Mouse (Mus musculus): ENCODE results near the gene Gdpd3.
"Not testable (repeated sequence)": the region's sequence is repeated elsewhere in the genome, so short reads cannot be mapped to it uniquely, and the experiment has no call there.

Gene Gdpd3

DNA sequence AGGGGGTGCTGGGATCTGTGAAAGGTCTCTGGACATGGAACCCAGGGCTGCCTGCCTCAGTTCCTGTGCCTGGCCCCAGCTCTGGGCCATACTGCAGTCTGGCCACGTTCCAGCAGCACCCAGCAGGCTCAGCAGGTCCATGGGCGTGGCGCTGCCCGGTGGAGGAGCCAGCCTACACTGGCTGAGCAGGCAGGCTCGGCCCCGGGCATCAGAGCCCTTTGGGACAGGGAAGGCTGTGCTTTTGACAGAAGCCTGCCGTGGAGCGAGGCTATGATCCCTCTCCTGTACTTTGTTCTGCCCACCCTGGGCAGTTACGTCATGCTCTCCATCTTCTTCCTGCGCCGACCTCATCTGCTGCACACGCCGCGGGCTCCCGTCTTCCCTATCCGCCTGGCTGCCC, at the start of gene Gdpd3:
Gene Gdpd3, plus strand, starts transcription at position 134 of the 400 bp plus-strand sequence.
- DNase-seq, result no peak

GRCm38 (mm10) chr7:126717566-126717965, 48.6 kb upstream of the Gdpd3 start:
- no peak for DNase-seq

DNA sequence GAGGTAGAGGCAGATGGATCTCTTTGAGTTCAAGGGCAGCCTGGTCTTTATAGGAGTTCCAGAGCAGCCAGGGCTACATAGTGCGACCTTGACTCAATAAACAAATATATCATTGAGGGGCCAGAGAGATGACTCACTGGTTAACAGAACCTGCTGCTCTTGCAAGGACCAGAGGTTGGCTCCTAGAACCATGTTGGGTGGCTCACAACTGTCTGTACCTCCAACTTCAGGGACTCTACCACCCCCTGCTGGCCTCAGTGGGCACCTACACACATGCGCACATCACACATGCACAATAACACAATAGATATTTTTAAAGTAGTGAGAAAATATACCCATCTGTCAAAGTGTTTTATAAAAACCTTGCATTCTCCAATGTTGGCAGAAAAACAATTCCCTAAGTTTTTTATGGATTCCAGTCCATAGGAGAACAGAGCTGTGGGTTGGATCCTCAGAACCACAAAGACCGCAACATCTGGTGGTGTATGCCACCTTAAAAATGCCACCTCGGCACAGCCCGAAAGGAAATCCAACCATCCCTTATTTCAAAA, 47.3 kb upstream of the Gdpd3 start:
- DNase-seq, result peak; percentile 45

DNA sequence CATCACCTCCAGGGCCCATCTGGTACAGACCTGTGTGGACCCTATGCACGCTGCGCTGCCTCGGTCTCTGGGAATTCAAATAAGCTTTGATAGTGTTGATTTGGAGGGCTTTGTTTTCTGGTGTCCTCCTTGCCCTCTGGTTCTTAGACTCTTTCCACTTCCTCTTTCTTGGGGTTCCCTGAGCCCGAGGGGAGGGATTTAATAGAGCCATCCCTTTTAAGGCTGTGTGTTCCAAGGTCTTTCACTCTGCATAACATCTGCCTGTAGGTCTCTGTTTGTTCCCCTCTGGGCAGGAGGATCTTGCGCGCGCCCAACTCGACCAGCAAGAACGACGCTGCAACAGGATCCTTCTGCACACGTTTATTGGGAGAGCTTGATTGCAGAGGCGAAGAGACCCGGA, 44.5 kb upstream of the Gdpd3 start:
- DNase-seq, result no peak

DNA sequence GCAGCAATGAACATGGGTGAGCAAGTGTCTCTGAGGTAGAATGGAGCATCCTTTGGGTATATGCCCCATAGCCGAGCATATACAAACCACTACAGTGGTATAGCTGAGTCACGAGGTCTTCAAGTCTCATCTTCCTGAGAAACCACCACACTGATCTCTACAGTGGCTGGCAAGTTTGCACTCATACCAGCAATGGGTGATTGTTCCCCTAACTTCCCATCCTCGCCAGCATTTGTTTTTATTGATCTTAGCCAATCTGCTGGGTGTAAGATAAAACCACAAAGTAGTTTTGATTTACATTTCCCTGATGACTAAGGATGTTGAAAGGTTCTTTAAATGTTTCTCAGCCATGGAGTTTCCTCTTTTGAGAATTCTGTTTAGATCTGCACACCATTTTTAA, 41.1 kb upstream of the Gdpd3 start:
- no peak for DNase-seq

DNA sequence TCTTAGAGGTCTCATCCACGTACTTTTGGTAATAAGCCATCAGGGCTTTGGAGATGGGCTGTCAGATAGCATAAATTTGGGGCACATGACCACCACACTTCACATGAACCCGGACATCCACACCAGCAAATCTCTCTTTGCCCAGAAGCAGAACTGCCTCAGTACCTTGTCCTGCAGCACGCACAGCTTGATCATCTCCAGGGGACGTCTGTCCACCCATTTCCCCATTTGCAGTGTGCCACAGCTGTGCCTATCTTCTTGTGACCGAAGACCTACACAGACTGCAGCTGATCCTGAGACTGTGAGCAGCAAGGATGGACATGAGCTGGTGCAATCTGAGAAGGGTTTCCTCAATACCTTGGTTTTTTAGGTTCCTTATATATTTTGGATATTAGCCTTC, 40.5 kb upstream of the Gdpd3 start:
- DNase-seq, result no peak

GRCm38 (mm10) chr7:126730256-126730789, 35.8 kb upstream of the Gdpd3 start:
- not testable (repeated sequence) for DNase-seq

- DNase-seq, result no peak
Measured at GRCm38 (mm10) chr7:126736122-126736521, 30.0 kb upstream of the Gdpd3 start.

GRCm38 (mm10) chr7:126739551-126739950, 26.6 kb upstream of the Gdpd3 start:
- no peak for DNase-seq

DNA sequence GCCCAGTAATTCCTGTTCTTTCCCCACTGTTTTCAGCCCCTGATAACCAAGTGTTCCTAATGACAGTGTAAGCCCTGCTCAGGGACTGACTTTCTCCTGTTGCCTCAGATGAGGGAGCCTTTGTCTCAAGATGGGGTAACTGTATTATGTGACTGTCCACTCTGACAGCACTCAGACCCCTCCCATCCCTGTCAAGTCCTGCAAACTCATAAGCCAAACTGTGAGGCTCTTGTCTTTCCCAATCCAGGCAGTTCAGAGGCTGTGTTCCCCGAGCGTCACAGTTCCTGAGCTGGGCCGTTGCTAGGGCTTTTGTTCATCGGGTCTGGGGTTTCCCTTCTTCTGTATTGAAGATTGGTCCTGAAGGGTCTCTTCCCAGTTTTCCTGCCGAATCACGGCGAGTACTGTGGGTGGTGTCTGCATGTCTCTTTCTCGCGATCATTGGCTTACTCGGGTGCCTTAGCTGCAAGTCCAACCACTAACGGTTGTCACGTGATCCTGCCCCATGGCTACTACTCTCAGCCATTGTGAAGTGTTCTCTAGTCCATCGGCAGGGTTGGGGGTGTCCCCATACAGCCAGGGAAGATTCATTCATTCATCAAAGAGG, 25.9 kb upstream of the Gdpd3 start:
- DNase-seq, result no peak

DNA sequence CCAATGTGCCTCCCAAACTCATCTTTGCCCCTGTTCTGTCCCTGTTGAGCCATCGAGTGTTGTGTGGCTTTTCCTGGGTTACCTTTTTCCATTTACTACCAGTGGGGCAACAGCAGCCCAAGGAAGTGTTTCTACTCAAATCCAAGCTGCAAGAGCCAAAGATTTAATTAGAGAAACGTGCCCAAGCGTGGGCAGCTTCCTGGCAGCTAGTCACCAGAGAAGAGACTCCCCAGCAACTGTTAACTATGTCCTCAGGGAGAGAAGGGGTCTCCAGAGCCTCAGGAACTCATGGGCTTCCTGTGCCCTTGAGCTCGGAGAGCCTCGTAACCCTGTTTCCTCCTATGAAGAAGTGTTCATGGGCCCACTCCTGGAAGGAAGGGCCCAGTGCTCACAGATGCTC, 25.2 kb upstream of the Gdpd3 start:
- DNase-seq, result no peak

DNA sequence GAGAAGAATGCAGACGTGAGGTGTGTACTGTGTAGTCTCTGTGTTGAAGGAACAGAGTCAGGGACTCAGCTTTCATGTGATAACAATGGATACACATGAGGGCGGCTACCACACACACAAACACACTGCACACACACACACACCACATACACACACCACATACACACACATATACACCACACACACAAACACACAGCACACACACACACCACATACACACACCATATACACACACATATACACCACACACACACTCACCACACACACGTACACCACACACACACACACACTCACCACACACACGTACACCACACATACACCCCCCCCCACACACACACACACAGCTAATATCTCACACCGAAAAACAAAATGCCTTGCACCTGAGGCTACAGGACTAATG, 24.7 kb upstream of the Gdpd3 start:
- no peak for DNase-seq

DNA sequence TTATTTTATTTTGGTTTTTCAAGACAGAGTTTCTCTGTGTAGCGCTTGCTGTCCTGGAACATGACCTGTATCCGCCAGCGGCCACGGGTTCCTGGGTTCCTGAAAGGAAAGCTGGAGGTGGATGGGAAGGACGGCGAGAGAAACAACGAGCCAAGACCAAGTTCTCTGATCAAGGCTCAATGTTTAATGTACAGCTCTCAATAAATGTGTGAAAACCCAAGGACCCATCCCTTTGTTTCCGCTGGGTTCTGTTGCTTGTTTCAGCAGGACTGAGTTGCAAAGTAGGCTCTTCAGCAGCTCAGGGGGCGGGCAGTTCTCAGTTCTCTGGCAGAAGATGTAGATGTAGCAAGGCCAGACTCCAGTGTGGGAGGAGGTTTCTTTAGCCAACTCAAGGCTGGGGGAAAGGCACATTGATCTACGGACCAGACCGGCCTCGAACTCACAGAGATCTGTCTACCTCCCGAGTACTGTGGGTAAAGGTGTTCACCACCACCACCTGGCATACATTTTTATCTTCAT, 24.1 kb upstream of the Gdpd3 start:
- no peak for DNase-seq

- no peak for DNase-seq
Measured at GRCm38 (mm10) chr7:126746066-126746465, 20.1 kb upstream of the Gdpd3 start.

- DNase-seq, result peak; percentile 28
Measured at GRCm38 (mm10) chr7:126746798-126747197, 19.3 kb upstream of the Gdpd3 start.

GRCm38 (mm10) chr7:126748824-126749223, 17.3 kb upstream of the Gdpd3 start:
- DNase-seq, result peak; percentile 30

DNA sequence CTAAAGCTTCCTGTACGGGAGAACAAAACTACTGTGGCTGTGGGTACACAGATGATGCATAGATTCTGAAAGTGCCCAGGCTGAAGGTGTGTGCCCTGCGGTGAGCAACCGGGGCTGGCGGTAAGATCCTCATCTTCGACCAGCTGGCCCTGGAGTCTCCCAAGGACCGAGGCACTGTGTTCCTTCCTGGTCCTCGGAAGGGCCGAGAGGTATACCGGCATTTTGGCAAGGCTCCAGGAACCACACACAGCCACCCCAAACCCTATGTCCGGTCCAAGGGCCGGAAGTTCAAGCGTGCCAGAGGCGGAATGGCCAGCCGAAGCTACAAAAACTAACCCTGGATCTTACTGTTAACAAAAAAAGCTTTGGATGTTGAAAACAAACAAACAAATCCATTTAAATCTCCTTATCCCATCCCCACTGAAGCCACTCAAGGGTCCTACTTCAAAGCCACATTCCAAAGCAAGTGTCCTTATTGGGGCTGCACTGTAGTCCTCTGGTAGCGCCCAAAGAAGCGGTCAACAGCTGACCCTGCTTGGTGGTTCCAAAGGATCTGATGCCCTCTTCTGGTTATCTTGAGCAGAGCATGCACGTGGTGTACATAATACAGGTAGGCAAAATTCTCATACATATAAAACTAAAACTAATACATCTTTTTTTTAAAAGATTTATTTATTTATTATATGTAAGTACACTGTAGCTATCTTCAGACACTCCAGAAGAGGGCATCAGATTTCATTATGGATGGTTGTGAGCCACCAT, 16.4 kb upstream of the Gdpd3 start:
- no peak for DNase-seq

GRCm38 (mm10) chr7:126754866-126755265, 11.3 kb upstream of the Gdpd3 start:
- DNase-seq, result peak; percentile 71

GRCm38 (mm10) chr7:126758539-126758938, 7.6 kb upstream of the Gdpd3 start:
- DNase-seq, result no peak

DNA sequence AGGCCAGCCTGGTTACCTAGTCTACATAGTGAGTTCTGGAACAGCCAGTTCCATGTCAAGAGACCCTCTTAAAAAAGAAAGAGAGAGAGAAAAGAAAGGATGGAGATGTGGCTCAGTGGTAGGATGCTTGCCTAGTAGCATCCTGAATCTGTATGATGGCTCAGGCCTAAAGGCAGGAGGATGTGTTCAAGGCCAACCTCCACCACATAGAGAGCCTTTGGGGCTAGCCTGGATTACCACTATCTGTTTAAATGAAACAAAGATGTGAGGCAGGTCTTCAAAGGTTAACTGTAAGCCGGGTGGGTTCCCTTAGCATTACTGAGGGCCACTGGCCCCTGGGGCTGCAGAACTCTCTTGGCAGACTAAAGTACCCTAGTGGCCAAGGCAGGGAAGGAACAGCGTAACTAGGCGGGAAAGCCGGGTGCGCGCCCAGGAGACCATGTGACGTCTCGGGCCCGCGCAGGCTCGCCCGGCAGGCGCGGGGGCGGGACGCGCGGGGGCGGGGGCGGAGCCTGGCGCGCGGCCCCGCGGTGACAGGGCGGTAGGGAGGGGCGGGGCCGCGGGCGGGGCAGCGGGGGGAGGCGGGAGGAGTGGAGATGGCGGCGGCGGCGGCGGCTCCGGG, 7.0 kb upstream of the Gdpd3 start, which contains the start of gene Mapk3:
Gene Mapk3, plus strand, starts transcription at position 552 of the 622 bp plus-strand sequence.
- peak; percentile 92 for DNase-seq

DNA sequence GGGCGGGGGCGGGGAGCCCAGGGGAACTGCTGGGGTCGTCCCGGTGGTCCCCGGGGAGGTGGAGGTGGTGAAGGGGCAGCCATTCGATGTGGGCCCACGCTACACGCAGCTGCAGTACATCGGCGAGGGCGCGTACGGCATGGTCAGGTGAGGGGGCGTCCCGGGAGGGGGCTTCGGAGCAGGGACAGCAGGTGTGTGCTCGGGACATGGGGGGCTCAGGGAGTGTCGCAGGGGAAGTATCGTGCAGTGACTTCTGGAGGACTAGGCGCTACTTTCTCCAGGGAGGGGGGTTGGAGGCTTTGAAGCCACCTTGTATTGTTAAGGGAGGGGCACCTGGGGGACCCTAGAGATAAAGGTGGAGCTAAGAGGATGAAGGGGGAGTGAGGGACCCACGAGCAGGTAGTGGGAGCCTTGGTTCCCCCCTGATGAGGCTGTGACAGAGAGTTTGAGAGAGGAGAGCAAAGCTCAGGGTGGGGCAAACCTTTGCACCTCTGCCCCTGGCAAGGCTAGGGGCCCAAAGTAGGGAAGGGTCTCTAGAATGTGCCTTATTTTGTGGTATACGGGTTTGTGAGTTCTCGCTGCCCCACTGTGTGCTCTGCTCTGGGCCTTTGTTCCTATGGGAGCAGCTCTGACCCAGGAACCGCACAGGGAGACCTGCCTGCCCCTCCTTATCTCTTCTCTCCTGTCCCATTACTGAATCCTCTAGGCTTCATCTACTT, 6.3 kb upstream of the Gdpd3 start:
- no peak for DNase-seq

- no peak for DNase-seq
Measured at GRCm38 (mm10) chr7:126760391-126760802, 5.7 kb upstream of the Gdpd3 start.

GRCm38 (mm10) chr7:126760956-126761355, 5.2 kb upstream of the Gdpd3 start:
- DNase-seq, result no peak

All from thymus, postnatal 14 days (tissue).